Mouse (Mus musculus): ENCODE results near the gene Pmm2.

Pmm2 gene

GRCm38 (mm10) chr16:8637217-8638051 lies at the start of gene Pmm2, which contains the start of gene Tmem186:
TSS of gene Pmm2 (plus strand) at chr16:8637674.
TSS of gene Tmem186 (minus strand) at chr16:8637712.
- DNase-seq = peak; percentile 85 to 92

GRCm38 (mm10) chr16:8595411-8595810 lies 42.1 kb upstream of the Pmm2 start:
- peak in 1 of 2 experiments; percentile 17 for DNase-seq

GRCm38 (mm10) chr16:8596336-8596735 lies 41.1 kb upstream of the Pmm2 start:
- peak in 1 of 2 experiments; percentile 13 for DNase-seq

- DNase-seq = no peak
Measured at GRCm38 (mm10) chr16:8597516-8597915, 40.0 kb upstream of the Pmm2 start.

- DNase-seq = no peak
Measured at GRCm38 (mm10) chr16:8603789-8604188, 33.7 kb upstream of the Pmm2 start.

GRCm38 (mm10) chr16:8610397-8610796 lies 27.1 kb upstream of the Pmm2 start:
- DNase-seq = no peak

- DNase-seq = no peak
Measured at GRCm38 (mm10) chr16:8612214-8613005, 25.1 kb upstream of the Pmm2 start.

GRCm38 (mm10) chr16:8613039-8613438 lies 24.4 kb upstream of the Pmm2 start:
- DNase-seq = no peak

- DNase-seq = no peak
Measured at GRCm38 (mm10) chr16:8613447-8613846, 24.0 kb upstream of the Pmm2 start.

- DNase-seq = no peak
Measured at GRCm38 (mm10) chr16:8619659-8620314, 17.7 kb upstream of the Pmm2 start.

GRCm38 (mm10) chr16:8620315-8621115 lies 17.0 kb upstream of the Pmm2 start:
- DNase-seq = no peak

GRCm38 (mm10) chr16:8630419-8630818 lies 7.1 kb upstream of the Pmm2 start:
- DNase-seq = no peak

- no peak for DNase-seq
Measured at GRCm38 (mm10) chr16:8631428-8631827, 6.0 kb upstream of the Pmm2 start.

GRCm38 (mm10) chr16:8636867-8637216 lies 632 bp upstream of the Pmm2 start:
- DNase-seq = no peak

GRCm38 (mm10) chr16:8638131-8638530 lies 657 bp downstream of the Pmm2 start:
- DNase-seq = no peak

- no peak for DNase-seq
Measured at GRCm38 (mm10) chr16:8639466-8640191, 2.2 kb downstream of the Pmm2 start.

- DNase-seq = peak; percentile 53 to 64
Measured at GRCm38 (mm10) chr16:8643855-8644254, 6.4 kb downstream of the Pmm2 start.

GRCm38 (mm10) chr16:8645546-8645945 lies 8.1 kb downstream of the Pmm2 start:
- DNase-seq = no peak

- no peak for DNase-seq
Measured at GRCm38 (mm10) chr16:8650007-8650406, 12.5 kb downstream of the Pmm2 start.

GRCm38 (mm10) chr16:8655108-8655507 lies 17.6 kb downstream of the Pmm2 start:
- DNase-seq = no peak

GRCm38 (mm10) chr16:8655599-8655998 lies 18.1 kb downstream of the Pmm2 start:
- no peak for DNase-seq

GRCm38 (mm10) chr16:8656256-8656655 lies 18.8 kb downstream of the Pmm2 start:
- DNase-seq = no peak
